Mouse (Mus musculus) retina, adult 2 months (tissue): Measurements from ENCODE around the gene Fam118a.

Experiments
- DNase-seq: peaks from one replicate; pipeline ENCODE4 v3.0.0-alpha.2; 2012; ENCODE audit warnings: low read depth, low spot score

The Fam118a gene

GRCm38 (mm10) chr15:85072651-85073050 lies 43.9 kb downstream of the Fam118a start:
- no peak for DNase-seq

GRCm38 (mm10) chr15:85085641-85086040 lies 56.9 kb downstream of the Fam118a start:
- no peak for DNase-seq
